Mouse (Mus musculus): Measurements from ENCODE around the gene 1300017J02Rik. TPM values are rescaled to one million over a fixed set of nuclear protein-coding genes. Genes with fewer than 3 reads are reported as not detected.
"Not testable (repeated sequence)": the region's sequence is repeated elsewhere in the genome, so short reads cannot be mapped to it uniquely, and the experiment has no call there.

1300017J02Rik gene
- polyA plus RNA-seq (2016; fragmentation: Nextera tagmentation; extraction: Ambion mirVana) = 2.5 and 3.0 TPM in 2 replicates

DNA sequence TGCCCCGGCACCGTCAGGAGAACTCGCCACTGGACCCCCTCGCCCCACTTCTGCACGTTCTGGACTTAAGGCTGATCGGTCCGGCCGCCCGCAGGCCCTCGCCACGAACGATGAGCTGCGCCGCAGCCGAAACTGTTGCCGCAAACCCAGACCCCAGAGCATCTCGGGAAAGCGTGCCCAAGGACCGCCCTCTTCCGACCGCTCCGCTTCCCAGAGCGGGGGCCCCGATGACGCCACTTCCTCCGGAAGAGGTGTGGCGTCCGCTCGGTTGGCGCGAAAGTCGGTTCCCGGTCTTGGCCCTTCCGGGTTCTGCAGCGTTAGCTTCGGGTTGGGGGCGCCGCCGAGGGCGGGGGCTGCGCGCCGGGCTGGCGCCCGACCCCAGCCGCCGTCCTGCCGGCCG is at the start of gene 1300017J02Rik, which contains the start of gene Topbp1:
TSS of gene 1300017J02Rik (minus strand) at position 156 of the 400 bp plus-strand sequence.
TSS of gene Topbp1 (plus strand) at position 289 of the 400 bp plus-strand sequence.
- under 1% methylated on average over 49 of the region's 49 CpGs for WGBS
- Histone ChIP-seq H3K27me3 (no peaks in the 10 kb centered on the region), H3K9ac (replicated peaks) (peak within 1 kb of the TSS; percentile 82), H3K9me3 (no peaks in the 10 kb centered on the region), H3K27ac (replicated peaks) (peak within 1 kb of the TSS; percentile 87), H3K36me3 (peaks cover 29% of the 10 kb centered on the region), H3K4me2 (replicated peaks) (peak within 1 kb of the TSS; percentile 70), H3K4me1 (peaks cover 27% of the 10 kb centered on the region), H3K4me3 (peak within 1 kb of the TSS; percentile 97)
- peak; percentile 98 for ATAC-seq (ENCODE audit: low FRiP score, low read depth)

DNA sequence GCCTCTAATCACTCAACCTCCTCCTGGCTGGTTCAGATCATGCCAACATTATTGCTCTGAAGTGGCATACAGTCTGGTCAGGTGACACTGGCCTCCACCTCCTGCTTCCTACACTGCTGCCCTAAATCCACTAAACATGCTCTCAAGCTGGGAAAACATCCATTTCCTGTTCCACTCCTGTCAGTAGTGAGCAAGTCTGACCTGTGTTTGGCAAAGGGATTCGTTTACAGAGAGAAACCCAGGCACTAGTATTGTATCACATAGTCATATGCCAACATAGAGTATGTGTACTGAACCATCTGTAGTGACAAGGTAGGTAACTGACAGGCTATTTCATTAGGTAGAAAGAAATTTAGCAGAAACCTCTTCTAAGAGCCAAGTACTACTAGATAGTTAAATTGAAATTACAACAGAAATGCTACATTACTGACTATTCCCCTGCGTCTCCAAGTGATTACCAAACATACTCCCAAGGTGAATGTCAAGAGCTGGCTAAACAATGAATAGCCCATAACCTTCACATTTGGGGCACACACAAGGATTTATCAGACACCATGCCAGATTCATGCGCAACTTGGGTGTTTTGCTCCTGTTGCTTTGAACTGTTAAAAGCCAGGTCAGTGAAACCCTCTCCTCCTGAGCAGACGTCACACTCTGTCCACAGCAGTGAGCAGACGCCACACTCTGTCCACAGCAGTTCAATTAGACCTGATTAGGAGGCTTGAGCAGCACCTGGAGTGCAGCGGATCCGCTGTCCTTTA is 48.8 kb upstream of the 1300017J02Rik start:
- H3K9me3 ChIP-seq; H3K27ac ChIP-seq (replicated peaks); H3K9ac ChIP-seq (replicated peaks); H3K4me1 ChIP-seq; H3K4me2 ChIP-seq (replicated peaks); ATAC-seq (ENCODE audit: low FRiP score, low read depth); H3K4me3 ChIP-seq; H3K27me3 ChIP-seq: not testable (repeated sequence)
- peaks cover 45% of the 10 kb centered on the region for H3K36me3 ChIP-seq
- 90% methylated on average over 7 of the region's 7 CpGs for WGBS

DNA sequence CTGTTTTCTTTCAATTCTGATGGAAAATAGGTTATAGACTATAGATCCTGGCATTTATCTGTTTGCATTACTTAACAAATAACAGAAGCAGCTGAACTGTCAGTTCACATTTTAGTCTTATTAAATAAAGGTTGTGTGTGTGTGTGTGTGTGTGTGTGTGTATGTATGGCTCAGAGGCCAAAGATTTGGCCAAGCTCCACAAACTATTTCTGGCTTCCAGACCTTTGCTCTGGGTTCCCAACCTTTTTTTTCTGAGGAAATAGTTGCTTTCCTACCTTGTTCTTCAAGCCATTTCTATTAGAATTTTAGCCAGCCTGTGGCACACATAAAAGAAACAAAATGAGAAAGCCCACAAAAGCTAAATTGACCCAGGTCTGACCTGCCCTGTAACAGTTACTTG is 43.9 kb upstream of the 1300017J02Rik start:
- Histone ChIP-seq H3K4me1 (no peaks in the 10 kb centered on the region), H3K27me3 (no peaks in the 10 kb centered on the region), H3K36me3 (peaks cover 56% of the 10 kb centered on the region), H3K27ac (replicated peaks) (no peak overlapping the region), H3K9me3 (no peaks in the 10 kb centered on the region), H3K4me3 (no peak overlapping the region), H3K4me2 (replicated peaks) (no peak overlapping the region), H3K9ac (replicated peaks) (no peak overlapping the region)
- ATAC-seq (ENCODE audit: low FRiP score, low read depth) = no peak

DNA sequence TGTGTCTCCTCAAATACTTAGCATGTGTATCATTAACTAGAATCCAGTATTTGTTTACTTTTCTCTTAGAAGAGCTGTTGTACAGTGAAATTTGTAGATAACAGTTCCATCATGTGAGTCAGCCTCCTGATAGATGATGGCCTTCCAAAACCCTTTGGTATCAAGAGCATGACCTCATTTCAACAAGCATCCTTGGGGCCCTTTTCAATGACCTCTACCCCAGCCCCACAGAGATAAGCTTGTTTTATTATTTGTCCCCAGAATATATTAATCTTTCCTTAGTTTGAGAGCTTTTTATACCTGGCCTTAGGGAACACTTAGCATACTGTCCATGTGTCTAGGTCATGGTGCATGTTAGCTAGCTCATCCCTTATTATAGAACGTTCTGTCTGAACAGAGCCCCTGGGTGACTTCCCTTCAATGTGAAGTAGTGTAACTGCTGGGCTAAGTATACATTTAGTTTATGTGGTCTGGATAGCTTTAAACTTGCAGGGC is 43.2 kb upstream of the 1300017J02Rik start:
- Histone ChIP-seq H3K9ac (replicated peaks) (no peak overlapping the region), H3K36me3 (peaks cover 62% of the 10 kb centered on the region), H3K9me3 (no peaks in the 10 kb centered on the region), H3K4me2 (replicated peaks) (no peak overlapping the region), H3K27ac (replicated peaks) (no peak overlapping the region), H3K4me1 (no peaks in the 10 kb centered on the region), H3K4me3 (no peak overlapping the region), H3K27me3 (no peaks in the 10 kb centered on the region)
- WGBS = 93% methylated on average over 1 of the region's 1 CpGs
- no peak for ATAC-seq (ENCODE audit: low FRiP score, low read depth)

DNA sequence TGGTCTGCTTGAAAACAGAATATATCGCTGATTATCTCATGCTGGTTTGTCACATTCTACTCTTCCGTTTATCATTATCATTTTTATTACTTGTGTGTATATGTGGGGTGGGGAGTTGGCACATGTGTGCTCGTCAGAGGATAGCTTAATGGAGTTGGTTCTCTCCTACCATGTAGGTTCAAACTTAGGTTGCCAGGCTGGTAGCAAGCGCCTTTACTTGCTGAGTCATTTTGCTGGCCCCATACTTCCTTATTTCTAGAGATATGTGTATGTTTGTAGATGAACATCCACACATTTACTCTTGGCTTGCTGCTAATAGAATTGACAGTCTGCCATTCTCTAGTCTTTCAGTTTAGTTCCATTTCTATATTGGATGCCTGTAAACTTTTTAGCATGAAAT is 42.2 kb upstream of the 1300017J02Rik start:
- Histone ChIP-seq H3K4me1 (no peaks in the 10 kb centered on the region), H3K9me3 (no peaks in the 10 kb centered on the region), H3K4me2 (replicated peaks) (no peak overlapping the region), H3K9ac (replicated peaks) (no peak overlapping the region), H3K4me3 (no peak overlapping the region), H3K27me3 (no peaks in the 10 kb centered on the region), H3K36me3 (peaks cover 65% of the 10 kb centered on the region), H3K27ac (replicated peaks) (no peak overlapping the region)
- ATAC-seq (ENCODE audit: low FRiP score, low read depth) = no peak
- WGBS = 94% methylated on average over 4 of the region's 4 CpGs

DNA sequence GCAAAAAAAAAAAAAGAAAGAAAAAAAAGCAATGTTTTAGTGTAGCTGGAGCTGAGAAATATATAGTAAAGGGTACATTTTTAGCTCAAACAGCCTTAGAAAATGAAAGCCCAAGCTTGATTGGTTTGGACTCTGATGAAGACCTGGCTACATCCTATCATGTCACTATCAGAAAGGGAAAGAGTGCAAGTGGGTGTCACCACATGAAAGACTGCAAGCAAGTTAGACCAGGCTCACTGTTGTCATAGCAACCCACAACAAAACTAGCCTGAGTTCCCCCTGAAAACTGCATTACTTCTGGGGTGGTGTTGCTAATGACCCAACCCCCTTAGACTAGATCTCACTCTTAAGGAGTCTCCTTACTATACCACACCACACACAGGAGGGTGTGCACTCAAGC is 32.0 kb upstream of the 1300017J02Rik start:
- H3K9ac ChIP-seq (replicated peaks) = no peak overlapping the region
- no peak overlapping the region for H3K4me2 ChIP-seq (replicated peaks)
- no peaks in the 10 kb centered on the region for H3K4me1 ChIP-seq
- H3K27me3 ChIP-seq = no peaks in the 10 kb centered on the region
- H3K4me3 ChIP-seq = no peak overlapping the region
- H3K36me3 ChIP-seq = peaks cover 89% of the 10 kb centered on the region
- ATAC-seq (ENCODE audit: low FRiP score, low read depth) = no peak
- no peak overlapping the region for H3K27ac ChIP-seq (replicated peaks)
- H3K9me3 ChIP-seq = no peaks in the 10 kb centered on the region

DNA sequence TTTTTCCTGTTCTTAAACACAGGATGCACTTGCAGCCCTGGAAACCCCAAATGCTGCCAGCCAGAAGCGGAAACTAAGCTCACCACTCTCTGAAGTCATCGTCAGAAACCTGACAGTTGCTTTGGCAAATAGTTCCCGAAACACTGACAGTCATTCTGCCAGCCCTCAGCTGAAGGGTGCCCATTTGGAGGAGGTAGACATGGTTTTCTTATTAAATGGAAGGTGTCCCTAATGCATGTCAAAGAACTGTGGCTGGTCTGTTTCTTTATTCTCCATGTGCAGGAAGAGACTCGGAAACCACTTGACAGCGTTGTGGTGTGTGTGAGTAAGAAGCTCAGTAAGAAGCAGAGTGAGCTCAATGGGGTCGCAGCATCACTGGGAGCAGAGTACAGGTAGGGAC is 27.8 kb upstream of the 1300017J02Rik start:
- no peak overlapping the region for H3K27ac ChIP-seq (replicated peaks)
- H3K4me2 ChIP-seq (replicated peaks) = no peak overlapping the region
- WGBS = 93% methylated on average over 6 of the region's 6 CpGs
- H3K9ac ChIP-seq (replicated peaks) = no peak overlapping the region
- no peaks in the 10 kb centered on the region for H3K9me3 ChIP-seq
- H3K4me3 ChIP-seq = no peak overlapping the region
- ATAC-seq (ENCODE audit: low FRiP score, low read depth) = no peak
- H3K36me3 ChIP-seq = peaks cover 89% of the 10 kb centered on the region
- no peaks in the 10 kb centered on the region for H3K27me3 ChIP-seq
- no peaks in the 10 kb centered on the region for H3K4me1 ChIP-seq

DNA sequence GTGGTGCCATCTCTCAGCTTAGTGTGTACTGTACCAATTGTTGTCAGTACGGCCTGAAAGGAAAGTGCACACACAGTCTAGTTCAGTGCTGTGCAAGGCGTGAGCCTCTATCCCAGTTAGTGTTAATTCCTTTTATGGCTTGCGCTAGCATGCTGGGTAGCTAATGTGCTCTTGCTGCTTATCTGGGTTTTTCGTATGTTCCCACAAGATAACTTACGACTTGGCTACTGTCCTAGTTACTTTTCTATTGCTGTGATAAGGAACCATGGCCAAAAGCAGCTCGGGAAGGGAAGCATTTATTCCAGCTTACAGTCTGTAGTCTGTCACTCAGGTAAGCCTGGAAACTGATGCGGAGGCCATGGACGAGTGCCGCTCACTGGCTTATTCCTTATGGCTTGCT is 21.6 kb upstream of the 1300017J02Rik start:
- H3K27me3 ChIP-seq = no peaks in the 10 kb centered on the region
- H3K4me2 ChIP-seq (replicated peaks) = no peak overlapping the region
- no peak overlapping the region for H3K4me3 ChIP-seq
- 95% methylated on average over 9 of the region's 9 CpGs for WGBS
- H3K27ac ChIP-seq (replicated peaks) = no peak overlapping the region
- no peak overlapping the region for H3K9ac ChIP-seq (replicated peaks)
- H3K9me3 ChIP-seq = no peaks in the 10 kb centered on the region
- no peak for ATAC-seq (ENCODE audit: low FRiP score, low read depth)
- H3K4me1 ChIP-seq = no peaks in the 10 kb centered on the region
- peaks cover 83% of the 10 kb centered on the region for H3K36me3 ChIP-seq

DNA sequence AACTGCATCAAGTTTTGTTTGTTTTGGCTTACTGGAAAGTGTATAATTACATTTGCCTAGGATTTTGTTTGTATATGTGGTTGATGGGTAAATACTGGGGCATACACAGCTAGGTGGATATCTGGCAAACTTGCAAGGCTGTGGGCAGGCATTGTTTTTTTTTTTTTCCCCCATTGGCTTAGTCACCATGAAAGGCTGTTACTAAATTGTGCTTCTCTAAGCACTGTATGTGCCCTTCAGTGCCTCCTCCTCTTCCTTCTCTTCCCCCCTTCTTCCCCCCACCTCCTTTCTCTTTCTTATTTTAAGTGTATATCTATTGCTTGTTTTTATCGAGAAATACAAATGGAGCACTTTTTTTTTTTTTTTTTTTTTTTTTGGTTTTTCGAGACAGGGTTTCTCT is 19.8 kb upstream of the 1300017J02Rik start:
- no peaks in the 10 kb centered on the region for H3K4me1 ChIP-seq
- no peak overlapping the region for H3K4me3 ChIP-seq
- ATAC-seq (ENCODE audit: low FRiP score, low read depth) = no peak
- H3K36me3 ChIP-seq = peaks cover 86% of the 10 kb centered on the region
- WGBS = 100% methylated on average over 1 of the region's 2 CpGs
- H3K9me3 ChIP-seq = no peaks in the 10 kb centered on the region
- no peak overlapping the region for H3K4me2 ChIP-seq (replicated peaks)
- H3K27ac ChIP-seq (replicated peaks) = no peak overlapping the region
- no peak overlapping the region for H3K9ac ChIP-seq (replicated peaks)
- no peaks in the 10 kb centered on the region for H3K27me3 ChIP-seq

DNA sequence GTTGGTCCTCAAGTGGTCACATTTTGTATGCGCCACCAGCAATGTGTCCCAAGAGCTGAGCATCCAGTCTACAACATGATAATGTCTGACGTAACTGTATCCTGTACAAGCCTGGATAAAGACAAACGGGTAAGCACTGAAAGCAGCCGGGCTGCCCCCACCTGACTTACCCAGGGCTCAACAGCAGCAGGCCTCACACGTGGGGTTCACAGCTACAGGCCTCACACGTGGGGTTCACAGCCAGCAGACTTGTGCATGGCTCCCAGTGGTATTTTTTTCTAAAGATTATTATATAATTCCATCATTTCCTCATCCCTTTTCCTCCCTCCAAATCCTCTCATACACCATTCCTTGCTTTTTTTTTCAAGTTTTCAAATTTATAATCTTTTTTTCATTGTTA is 5.0 kb upstream of the 1300017J02Rik start:
- peaks cover 71% of the 10 kb centered on the region for H3K36me3 ChIP-seq
- no peak overlapping the region for H3K9ac ChIP-seq (replicated peaks)
- H3K4me1 ChIP-seq = peaks cover 22% of the 10 kb centered on the region
- H3K27ac ChIP-seq (replicated peaks) = no peak overlapping the region
- no peaks in the 10 kb centered on the region for H3K27me3 ChIP-seq
- WGBS = 90% methylated on average over 6 of the region's 6 CpGs
- H3K4me3 ChIP-seq = no peak overlapping the region
- H3K9me3 ChIP-seq = no peaks in the 10 kb centered on the region
- no peak for ATAC-seq (ENCODE audit: low FRiP score, low read depth)
- no peak overlapping the region for H3K4me2 ChIP-seq (replicated peaks)

DNA sequence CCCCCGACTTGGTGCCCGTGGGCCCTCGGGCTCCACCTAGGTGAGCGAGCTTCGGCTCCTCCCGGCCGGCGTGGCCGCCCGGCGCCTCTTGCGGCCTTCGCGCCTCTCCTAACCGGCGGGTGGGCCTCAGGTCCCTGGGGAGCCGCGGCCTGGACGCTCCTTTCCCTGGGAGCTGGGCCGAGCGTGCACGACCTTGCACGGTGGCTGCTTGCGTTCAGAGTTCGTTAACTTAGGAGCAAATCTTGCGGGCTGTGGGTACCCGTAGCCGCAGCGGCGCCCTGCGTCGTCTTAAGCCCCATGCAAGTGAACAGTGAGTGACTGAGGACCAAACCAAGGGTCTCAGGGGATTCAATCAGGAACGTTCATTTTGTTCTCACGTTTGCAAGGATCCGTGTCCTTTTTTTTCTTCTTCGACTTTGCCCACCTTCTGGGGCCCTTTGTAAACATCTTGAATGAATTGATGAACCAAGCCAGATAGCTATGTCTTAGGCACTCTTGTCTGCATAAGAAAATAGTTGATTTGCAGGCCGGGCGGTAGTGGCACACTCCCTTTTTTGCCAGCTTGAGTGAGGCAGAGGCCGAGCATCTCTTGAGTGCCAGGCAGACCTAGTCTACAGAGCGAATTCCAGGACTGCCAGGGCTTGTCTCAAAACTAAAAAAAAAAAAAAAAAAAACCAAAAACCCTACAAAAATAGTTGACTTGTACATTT is 605 bp upstream of the 1300017J02Rik start:
- H3K27me3 ChIP-seq = no peaks in the 10 kb centered on the region
- no peaks in the 10 kb centered on the region for H3K9me3 ChIP-seq
- H3K27ac ChIP-seq (replicated peaks) = peak overlapping the region; percentile 70
- WGBS = under 1% methylated on average over 40 of the region's 40 CpGs
- H3K4me1 ChIP-seq = peaks cover 27% of the 10 kb centered on the region
- H3K9ac ChIP-seq (replicated peaks) = peak overlapping the region; percentile 82
- H3K4me2 ChIP-seq (replicated peaks) = peak overlapping the region; percentile 70
- H3K36me3 ChIP-seq = peaks cover 34% of the 10 kb centered on the region
- ATAC-seq (ENCODE audit: low FRiP score, low read depth) = peak; percentile 81
- peak overlapping the region; percentile 97 for H3K4me3 ChIP-seq

DNA sequence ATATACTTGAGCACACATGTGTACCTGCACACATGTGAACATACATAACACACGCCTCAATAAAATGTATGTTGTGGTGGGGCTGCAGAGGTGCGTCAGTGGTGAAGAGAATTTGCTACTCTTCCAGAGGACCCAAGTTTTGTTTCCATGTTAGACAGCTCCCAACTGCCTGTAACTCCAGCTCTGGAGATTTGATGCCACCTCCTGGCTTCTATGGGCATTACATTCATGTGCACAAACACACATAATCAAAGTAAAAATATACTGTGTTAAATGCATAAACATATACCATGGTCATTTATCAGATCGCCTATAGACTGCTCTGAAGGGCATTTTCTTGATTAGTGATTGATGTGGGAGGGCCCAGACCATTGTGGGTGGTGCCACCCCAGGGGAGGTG is 2.2 kb downstream of the 1300017J02Rik start:
- H3K4me1 ChIP-seq = peaks cover 20% of the 10 kb centered on the region
- no peak overlapping the region for H3K9ac ChIP-seq (replicated peaks)
- H3K4me3 ChIP-seq = no peak overlapping the region
- H3K27ac ChIP-seq (replicated peaks) = no peak overlapping the region
- ATAC-seq (ENCODE audit: low FRiP score, low read depth) = no peak
- H3K36me3 ChIP-seq = peaks cover 8% of the 10 kb centered on the region
- no peaks in the 10 kb centered on the region for H3K9me3 ChIP-seq
- H3K4me2 ChIP-seq (replicated peaks) = no peak overlapping the region
- WGBS = 68% methylated on average over 3 of the region's 3 CpGs
- H3K27me3 ChIP-seq = no peaks in the 10 kb centered on the region

Measured in midbrain, embryonic 12.5 days (tissue).